Mouse (Mus musculus) liver, postnatal 0 days (tissue): ENCODE data around the gene Exo5.

Experiments used
- CTCF ChIP-seq: sonication (generic); IDR thresholded peaks from 2 replicates; pipeline ENCODE4 v1.5.1; 2016; ENCODE audit warnings: antibody characterized with exemption, low read depth
- EP300 ChIP-seq: IDR thresholded peaks from 2 replicates; pipeline ENCODE4 v1.6.1; 2016; ENCODE audit warnings: antibody characterized with exemption, low read depth, mild to moderate bottlenecking

- TF ChIP-seq CTCF, result no peak
- TF ChIP-seq EP300, result no peak
Measured at GRCm38 (mm10) chr4:120894584-120894983, 30.2 kb downstream of the Exo5 start.
